Mouse (Mus musculus) lung, adult 2 months (tissue): ENCODE measurements around the gene Cav3. TPM values are rescaled to one million over a fixed set of nuclear protein-coding genes. Genes with fewer than 3 reads are reported as not detected.

Experiments
- DNase-seq: peaks from one replicate; pipeline ENCODE4 v3.0.0; 2022
- H3K4me1 ChIP-seq: fragments of 200-500 bp; 2 replicates; pipeline ENCODE4 v1.6.1; 2011; ENCODE audit warnings: low read length; ENCODE audit not compliant: control insufficient read depth, insufficient read depth
- H3K4me3 ChIP-seq: fragments of 200-500 bp; replicated peaks from 2 replicates; pipeline ENCODE3; 2011; ENCODE audit warnings: low read depth, mild to moderate bottlenecking, control low read depth, low read length; ENCODE audit errors: extremely low read depth
- CTCF ChIP-seq: fragments of 200-500 bp; IDR thresholded peaks from 2 replicates; pipeline ENCODE4 v1.5.1; 2011; ENCODE audit warnings: mild to moderate bottlenecking, low read length, control low read depth; ENCODE audit not compliant: insufficient read depth
- POLR2A ChIP-seq: fragments of 200-500 bp; IDR thresholded peaks from 2 replicates; pipeline ENCODE4 v1.6.1; 2011; ENCODE audit warnings: low read depth, mild to moderate bottlenecking, control low read depth, low read length, borderline replicate concordance; ENCODE audit errors: extremely low read depth
- WGBS: fragments of 180-500 bp; shearing (Covaris S2); methylation state at CpG from one replicate; pipeline ENCODE4 v1.1.7; 2018; 5-methylcytosine and 5-hydroxymethylcytosine counted together
- polyA plus RNA-seq: library from polyadenylated mRNA; depleted of rRNA; stranded (reverse); fragments of >200 nt; gene quantifications from 2 replicates; pipeline ENCODE4 v1.2.3, GENCODE M21; 2012; rRNA removed

Gene Cav3
- polyA plus RNA-seq, result 5.0 and 19.7 TPM in 2 replicates

DNA sequence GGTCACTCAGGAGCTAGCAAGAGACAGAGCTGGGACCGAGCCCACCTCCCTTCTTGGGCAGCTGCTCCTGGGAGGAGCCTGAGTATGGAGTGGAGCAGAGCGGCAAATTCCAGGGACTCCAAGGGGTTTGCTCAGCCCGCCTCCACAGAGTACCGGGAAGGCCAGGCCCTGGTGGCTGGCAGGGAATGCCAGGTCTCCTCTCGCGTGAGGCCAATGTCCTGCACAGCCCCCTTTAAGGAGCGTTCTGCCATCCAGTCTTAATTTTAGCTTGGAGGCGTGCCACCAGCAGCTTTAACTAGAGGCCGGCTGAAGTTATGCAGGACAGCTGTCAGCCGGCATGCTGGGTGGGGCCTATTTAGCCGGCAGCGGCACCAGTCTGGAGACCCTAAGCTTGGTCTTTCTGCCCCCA is at the start of gene Cav3:
Cav3 (plus strand) TSS at position 165 of the 409 bp plus-strand sequence.
- Histone ChIP-seq H3K4me3 (peak within 1 kb of the TSS; percentile 27), H3K4me1 (peaks cover 2% of the 10 kb centered on the region; the same call in 1 of the 2 replicates)
- TF ChIP-seq POLR2A (no peak), CTCF (no peak)
- no peak for DNase-seq
- WGBS, result 44% methylated on average over 12 of the region's 12 CpGs

DNA sequence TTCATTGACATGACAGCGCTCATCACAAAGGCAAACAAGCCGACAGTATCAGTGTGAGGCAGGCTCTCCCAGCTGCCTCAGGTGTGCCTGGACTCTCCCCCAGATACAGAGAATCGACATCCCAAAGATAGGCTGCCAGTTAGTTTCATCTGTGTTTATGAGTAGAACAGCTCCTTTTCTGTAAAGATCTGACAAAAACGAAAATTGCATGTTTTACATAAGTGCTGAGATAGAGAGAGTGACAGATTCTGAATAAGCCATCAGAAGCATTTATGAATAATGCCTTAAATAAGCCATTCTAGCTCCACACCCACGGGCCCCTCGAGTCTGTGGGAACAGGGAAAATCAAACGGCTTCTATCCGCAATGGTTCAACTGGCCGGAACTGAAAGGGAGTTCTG is 40.0 kb upstream of the Cav3 start:
- Histone ChIP-seq H3K4me3 (no peak overlapping the region), H3K4me1 (no peaks in the 10 kb centered on the region; the same call in 1 of the 2 replicates)
- no peak for TF ChIP-seq POLR2A
- no peak for TF ChIP-seq CTCF
- WGBS, result 60% methylated on average over 9 of the region's 9 CpGs
- DNase-seq, result no peak

DNA sequence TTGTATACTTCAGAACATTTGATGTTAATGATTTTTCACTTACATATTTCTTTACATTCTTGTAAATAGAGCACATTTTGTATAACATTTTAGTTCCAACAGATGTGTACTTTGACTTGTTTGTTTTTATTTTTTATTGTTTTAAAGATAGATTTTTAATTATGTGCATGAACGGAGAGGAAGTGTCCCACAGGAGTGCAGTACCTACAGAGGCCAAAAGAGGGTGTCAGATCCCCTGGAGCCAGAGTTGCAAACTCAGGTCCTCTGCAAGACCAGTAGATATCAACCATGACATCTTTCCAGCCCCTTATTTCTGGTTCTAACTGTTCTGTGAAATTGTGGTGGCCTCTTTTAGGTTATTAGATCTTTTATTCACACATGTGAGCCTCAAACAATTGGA is 38.4 kb upstream of the Cav3 start:
- TF ChIP-seq CTCF (no peak), POLR2A (no peak)
- no peak for DNase-seq
- 97% methylated on average over 1 of the region's 1 CpGs for WGBS
- no peak overlapping the region for H3K4me3 ChIP-seq
- no peaks in the 10 kb centered on the region; the same call in 1 of the 2 replicates for H3K4me1 ChIP-seq

DNA sequence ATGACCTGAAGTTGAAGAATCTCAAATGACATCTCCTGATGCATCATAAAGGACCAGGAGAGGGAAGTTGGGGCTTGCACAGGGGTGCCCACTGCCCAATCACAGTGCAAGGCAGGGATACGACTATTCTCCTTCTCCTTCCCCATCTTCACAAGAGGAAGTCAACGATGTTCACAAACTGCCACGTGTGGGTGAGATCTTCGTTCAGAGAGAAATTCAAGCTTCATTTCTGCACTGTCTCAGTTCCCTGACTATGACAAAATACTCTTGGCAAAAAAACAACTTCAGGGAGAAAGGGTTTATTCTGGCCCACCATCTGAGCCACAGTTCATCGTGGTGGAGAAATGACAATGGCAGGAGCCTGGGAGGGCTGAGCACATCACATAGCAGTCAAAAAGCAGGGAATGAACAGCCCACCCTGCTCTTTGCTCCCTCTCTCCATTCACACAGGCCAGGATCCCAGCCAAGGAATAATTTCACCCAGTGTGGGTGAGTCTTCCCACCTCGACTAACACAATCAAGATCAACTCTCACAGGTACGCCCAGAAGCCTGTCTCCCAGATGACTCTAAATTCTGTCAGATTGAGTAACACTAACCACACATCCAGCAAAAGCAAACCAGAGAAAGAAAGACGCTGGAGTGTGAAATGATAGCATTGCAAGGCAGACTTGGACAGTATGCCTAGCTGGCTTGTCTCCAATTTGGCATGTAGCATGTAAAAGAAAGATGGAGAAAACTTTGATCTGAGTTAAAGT is 35.4 kb upstream of the Cav3 start:
- H3K4me1 ChIP-seq, result no peaks in the 10 kb centered on the region; the same call in 1 of the 2 replicates
- 60% methylated on average over 8 of the region's 8 CpGs for WGBS
- TF ChIP-seq POLR2A (no peak), CTCF (no peak)
- no peak for DNase-seq
- no peak overlapping the region for H3K4me3 ChIP-seq

DNA sequence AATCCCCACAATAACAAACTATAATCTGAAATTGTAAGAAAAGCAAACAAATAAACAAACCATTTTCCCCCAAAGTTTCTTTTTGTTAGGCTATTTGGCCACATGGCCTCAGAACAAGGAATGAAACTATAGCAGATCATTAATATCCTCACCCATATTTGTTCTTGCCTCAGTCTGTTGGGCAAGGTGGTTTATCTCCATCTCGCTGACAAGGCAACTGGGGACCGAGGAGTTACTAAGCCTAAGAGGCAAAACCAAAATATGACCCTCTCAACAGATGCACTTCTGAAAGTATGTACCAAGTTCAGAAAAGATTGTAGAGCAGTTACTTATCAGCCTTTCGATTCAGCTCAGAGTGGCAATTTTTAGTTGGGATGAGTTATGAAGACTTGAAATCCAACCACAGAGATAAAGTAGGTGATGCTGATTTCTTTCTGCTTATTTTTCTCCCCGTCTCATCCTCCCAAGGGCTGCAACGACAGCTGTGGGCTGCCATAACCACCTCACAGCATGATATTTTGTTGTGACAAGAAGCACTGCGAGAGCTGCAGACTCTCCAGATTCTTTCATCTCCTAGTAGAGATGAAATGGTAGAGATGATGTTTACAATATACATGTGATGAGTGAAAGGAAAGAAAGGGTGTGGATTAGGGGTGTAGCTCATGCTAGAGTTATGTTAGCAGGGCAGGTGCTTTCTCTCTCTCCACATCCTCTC is 33.1 kb upstream of the Cav3 start:
- DNase-seq, result no peak
- no peak for TF ChIP-seq CTCF
- no peak for TF ChIP-seq POLR2A
- Histone ChIP-seq H3K4me1 (no peaks in the 10 kb centered on the region; the same call in 1 of the 2 replicates), H3K4me3 (no peak overlapping the region)
- 47% methylated on average over 6 of the region's 6 CpGs for WGBS

DNA sequence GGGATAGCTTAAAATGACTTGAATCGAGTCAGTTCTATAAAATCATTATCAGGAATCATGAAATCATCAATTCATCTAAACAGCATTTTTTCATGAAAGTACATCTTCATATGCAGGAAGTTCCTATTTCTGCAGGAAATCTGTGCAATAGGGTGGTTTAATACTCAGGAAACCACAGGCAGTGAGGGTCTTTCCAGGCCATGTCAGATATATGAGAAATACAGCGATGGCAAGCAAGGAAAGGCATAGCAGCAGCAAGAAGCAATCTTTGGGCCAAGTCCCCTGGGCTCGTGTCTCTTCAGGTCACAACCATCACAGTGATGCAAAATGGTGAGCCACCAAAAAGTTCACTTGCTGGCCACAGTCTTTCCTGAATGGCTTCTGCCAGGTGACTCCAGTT is 13.6 kb upstream of the Cav3 start:
- no peak overlapping the region for H3K4me3 ChIP-seq
- TF ChIP-seq CTCF (no peak), POLR2A (no peak)
- no peaks in the 10 kb centered on the region for H3K4me1 ChIP-seq
- WGBS, result 73% methylated on average over 3 of the region's 3 CpGs
- no peak for DNase-seq

DNA sequence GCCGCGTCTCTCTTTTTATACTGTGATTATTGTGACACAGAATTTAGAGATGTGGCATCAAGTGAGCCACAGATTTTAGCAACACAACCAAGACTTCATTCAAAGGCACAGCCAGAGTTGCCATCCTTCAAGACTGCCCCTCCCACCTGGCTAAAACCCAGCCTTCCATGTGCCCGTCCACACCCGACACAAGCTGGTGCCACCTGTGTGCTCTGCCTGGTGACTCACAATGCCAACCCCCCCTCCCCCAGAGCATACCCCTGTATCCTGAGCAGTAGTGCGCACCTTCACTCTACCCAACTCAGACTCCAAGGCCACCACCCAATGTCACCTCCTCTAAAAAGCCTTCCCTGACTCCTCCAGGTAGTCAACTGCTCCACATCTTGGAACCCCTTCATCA is 2.2 kb downstream of the Cav3 start:
- WGBS, result 93% methylated on average over 5 of the region's 5 CpGs
- DNase-seq, result no peak
- TF ChIP-seq POLR2A (no peak), CTCF (no peak)
- no peak overlapping the region for H3K4me3 ChIP-seq
- peaks cover 2% of the 10 kb centered on the region; the same call in 1 of the 2 replicates for H3K4me1 ChIP-seq

DNA sequence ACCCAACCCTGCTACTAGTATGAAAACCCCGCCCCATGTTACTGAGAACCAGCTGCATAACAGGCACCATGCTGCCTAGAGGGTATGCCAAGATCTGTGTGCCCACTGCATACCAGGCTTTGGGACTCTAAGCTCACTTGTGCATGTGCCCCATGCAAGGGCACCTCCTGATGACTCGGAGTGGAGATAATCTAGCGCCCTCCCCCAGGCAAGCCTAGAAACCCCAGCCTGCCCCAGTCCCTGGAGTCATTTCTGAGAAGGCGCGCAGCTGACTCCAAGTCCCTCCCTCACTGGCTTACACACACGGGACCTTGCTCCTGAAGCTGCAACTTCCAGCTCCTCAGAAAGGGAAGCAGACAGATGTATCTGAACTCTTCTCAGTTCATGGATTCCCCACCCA is 4.0 kb downstream of the Cav3 start:
- WGBS, result 69% methylated on average over 6 of the region's 6 CpGs
- TF ChIP-seq CTCF (no peak), POLR2A (no peak)
- H3K4me1 ChIP-seq, result peaks cover 2% of the 10 kb centered on the region; the same call in 1 of the 2 replicates
- no peak overlapping the region for H3K4me3 ChIP-seq
- DNase-seq, result no peak

DNA sequence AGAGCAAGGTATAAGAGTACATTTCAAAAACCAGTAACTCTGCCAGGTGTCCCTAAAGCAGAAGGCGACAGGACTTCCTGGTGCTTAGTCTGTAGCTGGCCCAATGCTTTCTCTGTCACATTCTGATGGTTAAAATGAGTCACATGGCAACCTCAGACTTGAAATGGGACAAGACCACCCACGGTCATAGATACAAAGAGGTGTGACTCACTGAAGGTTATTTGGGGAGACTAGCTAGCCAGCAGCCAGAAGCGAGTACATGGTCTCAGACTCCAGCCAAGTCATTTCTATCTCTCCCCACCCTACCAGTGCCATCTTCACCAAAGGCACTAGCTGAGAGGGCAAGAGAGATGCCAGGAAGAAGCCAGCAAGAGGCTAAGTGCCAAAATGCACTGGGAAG is 6.1 kb downstream of the Cav3 start:
- 74% methylated on average over 3 of the region's 3 CpGs for WGBS
- TF ChIP-seq POLR2A (no peak), CTCF (no peak)
- no peak overlapping the region for H3K4me3 ChIP-seq
- H3K4me1 ChIP-seq, result peaks cover 2% of the 10 kb centered on the region; the same call in 1 of the 2 replicates
- DNase-seq, result no peak

DNA sequence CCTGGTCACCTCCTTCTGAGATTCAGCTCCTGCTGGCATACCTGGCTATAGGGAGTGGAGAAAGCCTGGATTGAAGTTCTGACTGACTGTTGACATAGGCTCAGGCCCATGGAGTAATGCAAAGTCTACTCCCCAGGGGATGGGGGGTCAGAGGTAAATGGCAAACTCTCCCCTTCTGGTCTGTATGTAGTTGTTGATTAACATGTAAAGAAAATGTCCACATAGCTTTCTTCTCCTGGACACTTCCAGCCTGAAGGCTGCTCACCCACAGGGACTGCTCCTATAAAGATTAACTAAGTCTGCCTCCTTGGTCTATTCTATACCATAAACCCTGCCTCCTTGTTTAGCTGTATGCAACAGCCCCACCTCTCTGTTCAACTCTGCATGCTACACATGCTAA is 6.7 kb downstream of the Cav3 start:
- Histone ChIP-seq H3K4me1 (peaks cover 2% of the 10 kb centered on the region; the same call in 1 of the 2 replicates), H3K4me3 (no peak overlapping the region)
- no peak for TF ChIP-seq CTCF
- no peak for TF ChIP-seq POLR2A
- no peak for DNase-seq
